Mouse (Mus musculus): ENCODE measurements at regions not wholly inside any gene's neighbourhood (a gene's known extent, or its start where the extent isn't known, plus 50 kb on each side); places are given as distances from the start of the nearest gene placed in this dataset.

DNA sequence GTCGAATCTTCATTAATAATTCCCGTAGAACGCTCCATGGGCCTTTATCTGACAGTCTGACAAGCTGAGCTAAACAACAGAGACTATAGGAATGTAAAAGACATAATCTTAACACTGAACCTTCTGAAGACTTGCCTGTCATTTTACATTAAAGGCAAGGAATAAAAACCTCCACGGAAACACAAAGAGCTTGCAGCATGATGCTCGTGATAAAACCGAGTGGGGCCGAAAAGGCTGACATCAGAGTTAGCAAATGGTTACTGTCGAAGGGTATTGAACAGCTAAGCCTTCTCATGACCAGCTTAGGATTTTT lies 166.0 kb downstream of the Icos start:
- TF ChIP-seq POLR2A (IDR thresholded peaks at IDR 0.05; ENCODE audit: insufficient read depth, low read depth, low read length): no peak
- TF ChIP-seq CTCF (IDR thresholded peaks at IDR 0.05): no peak
- no peak for TF ChIP-seq EP300 (IDR thresholded peaks at IDR 0.05; ENCODE audit: insufficient read depth, low read depth, low read length)

Data from heart, adult 2 months (tissue).